Mouse (Mus musculus) stomach, adult 2 months (tissue): Measurements from ENCODE around the gene Bace2. TPM values are rescaled to one million over a fixed set of nuclear protein-coding genes. Genes with fewer than 3 reads are reported as not detected.

Experiments
- polyA plus RNA-seq: library from polyadenylated mRNA; depleted of rRNA; stranded (reverse); fragments of >200 nt; gene quantifications from 2 replicates; pipeline ENCODE4 v1.2.3, GENCODE M21; 2012; rRNA removed

The Bace2 gene
- polyA plus RNA-seq = 22.4 and 56.2 TPM in 2 replicates

DNA sequence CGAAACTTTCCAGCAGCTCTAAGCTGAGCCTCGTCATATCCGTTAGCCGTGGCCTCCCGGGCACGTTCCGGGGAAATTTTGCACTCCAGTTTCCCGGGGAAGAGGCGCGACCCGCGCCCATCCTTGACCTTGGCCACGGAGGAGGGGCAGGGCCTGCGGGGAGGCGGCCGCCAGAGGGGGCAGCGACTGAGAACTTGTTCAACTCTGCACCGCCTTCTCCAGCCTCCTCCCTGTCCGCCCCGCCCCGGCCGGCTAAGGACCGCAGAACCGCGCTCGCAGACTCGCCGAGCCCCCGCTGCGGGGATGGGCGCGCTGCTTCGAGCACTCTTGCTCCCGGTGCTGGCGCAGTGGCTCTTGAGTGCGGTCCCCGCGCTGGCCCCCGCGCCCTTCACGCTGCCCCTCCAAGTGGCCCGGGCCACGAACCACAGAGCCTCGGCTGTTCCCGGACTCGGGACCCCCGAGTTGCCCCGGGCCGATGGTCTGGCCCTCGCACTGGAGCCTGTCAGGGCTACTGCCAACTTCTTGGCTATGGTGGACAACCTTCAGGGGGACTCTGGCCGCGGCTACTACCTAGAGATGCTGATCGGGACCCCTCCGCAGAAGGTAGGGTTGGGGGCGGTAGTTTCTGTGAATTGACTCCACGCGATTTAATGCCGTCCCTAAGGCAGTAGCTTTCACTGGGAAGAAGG lies at the start of gene Bace2:
TSS of gene Bace2 (plus strand) at position 244 of the 689 bp plus-strand sequence.

DNA sequence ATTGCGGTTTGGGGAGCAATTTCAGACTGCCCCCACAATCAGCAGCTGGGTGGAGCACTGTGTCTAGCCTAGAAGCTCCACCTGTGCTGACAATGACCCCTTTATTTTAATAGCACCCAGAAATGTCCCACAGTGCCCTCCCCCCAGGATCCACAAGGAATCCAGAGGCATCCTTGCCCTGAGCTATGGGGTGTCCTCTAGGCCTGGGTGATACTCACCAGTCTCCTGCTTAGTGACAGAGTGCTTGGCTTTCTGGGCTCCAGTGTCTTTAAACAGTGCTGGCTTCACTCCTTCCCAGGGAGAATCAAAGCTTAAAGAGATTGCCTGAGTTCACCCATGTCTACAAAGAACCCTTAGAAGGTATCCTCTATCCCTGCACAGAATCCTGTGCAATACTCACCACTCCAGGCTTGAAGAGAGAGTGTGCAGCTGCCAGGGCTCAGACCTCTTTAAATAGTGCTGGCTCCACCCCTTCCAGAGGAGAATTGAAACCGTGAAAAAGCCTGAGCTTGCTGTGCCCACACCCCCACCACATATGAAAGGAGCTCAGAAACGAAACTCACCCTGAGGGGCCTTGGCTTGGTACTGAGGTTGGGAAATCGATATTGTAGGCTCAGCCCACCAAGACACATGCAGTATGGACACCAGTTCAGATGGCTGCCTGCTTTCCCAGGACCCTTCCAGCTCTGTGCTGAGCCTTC lies 106.1 kb downstream of the Bace2 start, which contains the start of gene Mx1:
TSS of gene Mx1 (minus strand) at position 427 of the 701 bp plus-strand sequence.

Other genes with a start within 250 kb of the Bace2 start
- 0.01 TPM in 1 of 2 replicates, not detected in the other for gene Dscam, start 186.0 kb upstream of the Bace2 start, polyA plus RNA-seq
- gene Mx1, start 106.2 kb downstream of the Bace2 start, polyA plus RNA-seq = 1.3 and 1.6 TPM in 2 replicates
- gene Fam3b, start 158.1 kb downstream of the Bace2 start, polyA plus RNA-seq = 68.8 and 85.1 TPM in 2 replicates